Mouse (Mus musculus) CD4-positive, CD25-positive, alpha-beta regulatory T cell, adult 2 months (primary cell): ENCODE data around the gene Hnrnpul2.
"Not testable (repeated sequence)": the region's sequence is repeated elsewhere in the genome, so short reads cannot be mapped to it uniquely, and the experiment has no call there.

ENCODE experiments used
- DNase-seq: peaks from one replicate; pipeline ENCODE4 v3.0.0-alpha.2; 2012; ENCODE audit warnings: low read depth, low spot score

The Hnrnpul2 gene

GRCm38 (mm10) chr19:8851639-8852038, 31.8 kb downstream of the Hnrnpul2 start:
- DNase-seq = no peak

- DNase-seq = no peak
Observed at GRCm38 (mm10) chr19:8852236-8852928, 32.6 kb downstream of the Hnrnpul2 start.

GRCm38 (mm10) chr19:8853117-8853516, 33.3 kb downstream of the Hnrnpul2 start:
- no peak for DNase-seq

GRCm38 (mm10) chr19:8857689-8858088, 37.9 kb downstream of the Hnrnpul2 start:
- peak; percentile 70 for DNase-seq

GRCm38 (mm10) chr19:8859018-8859417, 39.2 kb downstream of the Hnrnpul2 start:
- peak; percentile 73 for DNase-seq

- no peak for DNase-seq
Observed at GRCm38 (mm10) chr19:8864265-8864664, 44.5 kb downstream of the Hnrnpul2 start.

- DNase-seq = not testable (repeated sequence)
Observed at GRCm38 (mm10) chr19:8870381-8870780, 50.6 kb downstream of the Hnrnpul2 start.

- no peak for DNase-seq
Observed at GRCm38 (mm10) chr19:8870838-8871237, 51.0 kb downstream of the Hnrnpul2 start.

- peak; percentile 95 for DNase-seq
Observed at GRCm38 (mm10) chr19:8871267-8872186, 51.7 kb downstream of the Hnrnpul2 start, which contains the start of gene Ubxn1. Gene Ubxn1, plus strand, starts transcription at chr19:8871496.

GRCm38 (mm10) chr19:8872266-8872840, 52.5 kb downstream of the Hnrnpul2 start:
- no peak for DNase-seq

- no peak for DNase-seq
Observed at GRCm38 (mm10) chr19:8875031-8875430, 55.2 kb downstream of the Hnrnpul2 start.

GRCm38 (mm10) chr19:8880311-8881033, 60.7 kb downstream of the Hnrnpul2 start, which contains the start of gene Uqcc3:
Gene Uqcc3, minus strand, starts transcription at chr19:8880923.
- peak; percentile 92 for DNase-seq

GRCm38 (mm10) chr19:8881034-8881392, 61.2 kb downstream of the Hnrnpul2 start:
- DNase-seq = no peak

GRCm38 (mm10) chr19:8883616-8884015, 63.8 kb downstream of the Hnrnpul2 start, which contains the start of the genes Lbhd1 and Gm49403:
Gene Lbhd1, plus strand, starts transcription at chr19:8883732.
Gene Gm49403, plus strand, starts transcription at chr19:8883930.
- DNase-seq = no peak
